ENCODE assay signal across 19 mouse cellular contexts in genomic region chr14:54642224-54642944, GRCm38 (mm10). TPM values are rescaled to one million over a fixed set of nuclear protein-coding genes. Genes with fewer than 3 reads are reported as not detected.
DNase-seq lines count a peak whose midpoint lies in the region; ATAC-seq lines count a peak whose summit lies in the region.
"Had no signal": no experiment of that assay in that cellular context is flagged by ENCODE, and none has a peak within 500 bp of the region (broad histone marks: within the 10 kb centered on the region; RNA-seq: fewer than 3 reads in every experiment).

No protein-coding gene starts in this region.

- ATAC-seq in forebrain, embryonic 15.5 days (replicated peaks) = no peak
- ATAC-seq in forebrain, embryonic 11.5 days (replicated peaks; ENCODE audit: low FRiP score) = no peak
- ATAC-seq in midbrain, embryonic 16.5 days = no peak
- no peak for ATAC-seq in neural tube, embryonic 15.5 days (ENCODE audit: low FRiP score)

- H3K4me2 ChIP-seq in forebrain, embryonic 15.5 days (replicated peaks) = no peak overlapping the region
- H3K4me2 ChIP-seq in forebrain, embryonic 11.5 days (ENCODE audit: low read depth, low read length, severe bottlenecking) = no peak overlapping the region
- H3K4me2 ChIP-seq in midbrain, embryonic 16.5 days (ENCODE audit: low read length) = no peak overlapping the region
- H3K4me2 ChIP-seq in neural tube, embryonic 15.5 days = no peak overlapping the region

- DNase-seq in forebrain, embryonic 11.5 days (ENCODE audit: low spot score) = no peak
- no peak for DNase-seq in midbrain, embryonic 10.5 days (ENCODE audit: low spot score)
- peak; percentile 30 for DNase-seq in induced T-regulatory cell, adult 2 months (ENCODE audit: low read depth)
- DNase-seq in thymus, postnatal 10 days (ENCODE audit: low spot score in 2 of 2) = no peak
- DNase-seq in adrenal gland, adult 2 months = no peak

- peak overlapping the region; percentile 84 for H3K27ac ChIP-seq in forebrain, embryonic 15.5 days (replicated peaks)
- no peak overlapping the region for H3K27ac ChIP-seq in forebrain, embryonic 11.5 days (ENCODE audit: low read depth, low read length)
- no peak overlapping the region for H3K27ac ChIP-seq in midbrain, embryonic 10.5 days (replicated peaks)
- H3K27ac ChIP-seq in midbrain, embryonic 16.5 days (ENCODE audit: low read length) = no peak overlapping the region
- peak overlapping the region; percentile 90; the same call in 1 of the 2 replicates for H3K27ac ChIP-seq in neural tube, embryonic 15.5 days (replicated peaks)

- H3K4me3 ChIP-seq in forebrain, embryonic 15.5 days = no peak overlapping the region
- no peak overlapping the region for H3K4me3 ChIP-seq in forebrain, embryonic 11.5 days (ENCODE audit: low read depth, low read length)
- H3K4me3 ChIP-seq in midbrain, embryonic 10.5 days = peak overlapping the region; percentile 87; the same call in 1 of the 2 replicates
- H3K4me3 ChIP-seq in midbrain, embryonic 16.5 days (ENCODE audit: low read depth, low read length) = no peak overlapping the region
- H3K4me3 ChIP-seq in neural tube, embryonic 15.5 days (replicated peaks) = no peak overlapping the region

- 78% methylated on average over 25 of the region's 25 CpGs for WGBS in forebrain, embryonic 15.5 days
- 80% methylated on average over 25 of the region's 25 CpGs for WGBS in forebrain, embryonic 11.5 days
- 86% methylated on average over 25 of the region's 25 CpGs for WGBS in midbrain, embryonic 10.5 days
- 74% methylated on average over 25 of the region's 25 CpGs for WGBS in midbrain, embryonic 16.5 days
- WGBS in neural tube, embryonic 15.5 days = 80% methylated on average over 25 of the region's 25 CpGs

- H3K36me3 ChIP-seq in forebrain, embryonic 15.5 days = peaks cover 58% of the 10 kb centered on the region
- peaks cover 26% of the 10 kb centered on the region for H3K36me3 ChIP-seq in forebrain, embryonic 11.5 days (ENCODE audit: control insufficient read depth, insufficient read depth, low read length)
- peaks cover 75% of the 10 kb centered on the region for H3K36me3 ChIP-seq in midbrain, embryonic 10.5 days
- peaks cover 50% of the 10 kb centered on the region for H3K36me3 ChIP-seq in midbrain, embryonic 16.5 days (ENCODE audit: control insufficient read depth, insufficient read depth, low read length)
- peaks cover 62% of the 10 kb centered on the region for H3K36me3 ChIP-seq in neural tube, embryonic 15.5 days

- no peaks in the 10 kb centered on the region for H3K9me3 ChIP-seq in forebrain, embryonic 15.5 days
- no peaks in the 10 kb centered on the region for H3K9me3 ChIP-seq in forebrain, embryonic 11.5 days (ENCODE audit: control insufficient read depth, low read length)
- H3K9me3 ChIP-seq in midbrain, embryonic 10.5 days (replicated peaks) = no peaks in the 10 kb centered on the region
- H3K9me3 ChIP-seq in midbrain, embryonic 16.5 days (replicated peaks; ENCODE audit: control insufficient read depth, low read length, poor library complexity, severe bottlenecking) = no peaks in the 10 kb centered on the region
- H3K9me3 ChIP-seq in neural tube, embryonic 15.5 days (replicated peaks) = no peaks in the 10 kb centered on the region
- H3K9me3 ChIP-seq: embryonic facial prominence, embryonic 12.5 days; heart, embryonic 15.5 days; intestine, embryonic 15.5 days had no signal

- peaks cover 25% of the 10 kb centered on the region for H3K4me1 ChIP-seq in forebrain, embryonic 15.5 days
- H3K4me1 ChIP-seq in forebrain, embryonic 11.5 days (replicated peaks; ENCODE audit: control insufficient read depth, insufficient read depth, low read length) = peaks cover 7% of the 10 kb centered on the region
- peaks cover 39% of the 10 kb centered on the region for H3K4me1 ChIP-seq in midbrain, embryonic 10.5 days
- H3K4me1 ChIP-seq in midbrain, embryonic 16.5 days (ENCODE audit: control insufficient read depth, insufficient read depth, low read length) = peaks cover 18% of the 10 kb centered on the region
- H3K4me1 ChIP-seq in neural tube, embryonic 15.5 days = peaks cover 31% of the 10 kb centered on the region

- no peak overlapping the region for H3K9ac ChIP-seq in forebrain, embryonic 15.5 days (replicated peaks)
- no peak overlapping the region for H3K9ac ChIP-seq in forebrain, embryonic 11.5 days (ENCODE audit: low read length)
- no peak overlapping the region for H3K9ac ChIP-seq in midbrain, embryonic 16.5 days (ENCODE audit: low read depth, low read length)
- H3K9ac ChIP-seq in neural tube, embryonic 15.5 days (replicated peaks) = no peak overlapping the region

- H3K27me3 ChIP-seq in forebrain, embryonic 15.5 days = no peaks in the 10 kb centered on the region
- no peaks in the 10 kb centered on the region for H3K27me3 ChIP-seq in forebrain, embryonic 11.5 days (ENCODE audit: control insufficient read depth, insufficient read depth, low read length)
- H3K27me3 ChIP-seq in midbrain, embryonic 10.5 days (ENCODE audit: low read depth, poor library complexity, severe bottlenecking) = no peaks in the 10 kb centered on the region
- H3K27me3 ChIP-seq in midbrain, embryonic 16.5 days (ENCODE audit: control insufficient read depth, insufficient read depth, low read depth, low read length) = no peaks in the 10 kb centered on the region
- H3K27me3 ChIP-seq in neural tube, embryonic 15.5 days (replicated peaks) = no peaks in the 10 kb centered on the region
- H3K27me3 ChIP-seq: embryonic facial prominence, embryonic 12.5 days; heart, embryonic 15.5 days; intestine, embryonic 15.5 days had no signal

RNA-seq across cellular contexts. Expression of gene Cdh24, which starts 1.2 kb away (rescaled TPM):
- polyA plus RNA-seq in forebrain, embryonic 15.5 days (2015; fragmentation: Nextera tagmentation; extraction: Ambion mirVana) = 7.6 and 8.6 TPM in 2 replicates
- 10.5 and 12.3 TPM in 2 replicates for polyA plus RNA-seq in forebrain, embryonic 11.5 days (2014; fragmentation: Nextera tagmentation; extraction: Ambion mirVana)
- polyA plus RNA-seq in midbrain, embryonic 10.5 days (2016; fragmentation: Nextera tagmentation; extraction: Ambion mirVana) = 4.1 and 4.6 TPM in 2 replicates
- 9.6 and 11.2 TPM in 2 replicates for polyA plus RNA-seq in midbrain, embryonic 16.5 days (2015; fragmentation: Nextera tagmentation; extraction: Ambion mirVana)
- polyA plus RNA-seq in neural tube, embryonic 15.5 days (2015; fragmentation: Nextera tagmentation; extraction: Ambion mirVana) = 13.2 and 14.0 TPM in 2 replicates
- 1 to 10 TPM in 1 of 2 experiments, under 1 TPM in 1; 0.66 to 1.7 TPM for total RNA-seq in adrenal gland, adult 2 months (2021)
- 4.4 and 6.6 TPM in 2 replicates for polyA plus RNA-seq in adrenal gland, adult 2 months (2012; rRNA removed)

RNA-seq across cellular contexts. Expression of gene Gm17606, which starts 1.6 kb away (rescaled TPM):
- not detected in 2 replicates for polyA plus RNA-seq in forebrain, embryonic 15.5 days (2015; fragmentation: Nextera tagmentation; extraction: Ambion mirVana)
- not detected in 2 replicates for polyA plus RNA-seq in forebrain, embryonic 11.5 days (2014; fragmentation: Nextera tagmentation; extraction: Ambion mirVana)
- polyA plus RNA-seq in midbrain, embryonic 10.5 days (2016; fragmentation: Nextera tagmentation; extraction: Ambion mirVana) = not detected in 2 replicates
- not detected in 2 replicates for polyA plus RNA-seq in midbrain, embryonic 16.5 days (2015; fragmentation: Nextera tagmentation; extraction: Ambion mirVana)
- polyA plus RNA-seq in neural tube, embryonic 15.5 days (2015; fragmentation: Nextera tagmentation; extraction: Ambion mirVana) = not detected in 2 replicates
- total RNA-seq in adrenal gland, adult 2 months (2021) = not detected
- polyA plus RNA-seq in adrenal gland, adult 2 months (2012; rRNA removed) = not detected in 2 replicates
- total RNA-seq: adrenal gland, postnatal 14 days; ES-E14; gastrocnemius, postnatal 25 days; left cerebral cortex, postnatal 14 days; megakaryocyte, adult 5-6 weeks had no signal
- polyA plus RNA-seq: heart, embryonic 15.5 days; intestine, embryonic 15.5 days; kidney, postnatal 0 days; neural tube, embryonic 11.5 days; stomach, embryonic 16.5 days had no signal

RNA-seq across cellular contexts. Expression of gene Psmb11, which starts 21.2 kb away (rescaled TPM):
- 0.15 TPM in 1 of 2 replicates, not detected in the other for polyA plus RNA-seq in forebrain, embryonic 15.5 days (2015; fragmentation: Nextera tagmentation; extraction: Ambion mirVana)
- polyA plus RNA-seq in forebrain, embryonic 11.5 days (2014; fragmentation: Nextera tagmentation; extraction: Ambion mirVana) = 0.05 TPM in 1 of 2 replicates, not detected in the other
- polyA plus RNA-seq in midbrain, embryonic 10.5 days (2016; fragmentation: Nextera tagmentation; extraction: Ambion mirVana) = 0.06 and 0.12 TPM in 2 replicates
- 0.06 TPM in 1 of 2 replicates, not detected in the other for polyA plus RNA-seq in midbrain, embryonic 16.5 days (2015; fragmentation: Nextera tagmentation; extraction: Ambion mirVana)
- 0.04 and 27.8 TPM in 2 replicates for polyA plus RNA-seq in neural tube, embryonic 15.5 days (2015; fragmentation: Nextera tagmentation; extraction: Ambion mirVana)
- not detected for total RNA-seq in adrenal gland, adult 2 months (2021)
- polyA plus RNA-seq in adrenal gland, adult 2 months (2012; rRNA removed) = not detected in 2 replicates
- total RNA-seq: adrenal gland, postnatal 14 days; ES-E14; gastrocnemius, postnatal 25 days; megakaryocyte, adult 5-6 weeks had no signal
- polyA plus RNA-seq: intestine, embryonic 15.5 days; kidney, postnatal 0 days; stomach, embryonic 16.5 days had no signal

RNA-seq across cellular contexts. Expression of gene Psmb5, which starts 24.6 kb away (rescaled TPM):
- polyA plus RNA-seq in forebrain, embryonic 15.5 days (2015; fragmentation: Nextera tagmentation; extraction: Ambion mirVana) = 430 and 444 TPM in 2 replicates
- polyA plus RNA-seq in forebrain, embryonic 11.5 days (2014; fragmentation: Nextera tagmentation; extraction: Ambion mirVana) = 414 and 455 TPM in 2 replicates
- 470 and 478 TPM in 2 replicates for polyA plus RNA-seq in midbrain, embryonic 10.5 days (2016; fragmentation: Nextera tagmentation; extraction: Ambion mirVana)
- 412 and 432 TPM in 2 replicates for polyA plus RNA-seq in midbrain, embryonic 16.5 days (2015; fragmentation: Nextera tagmentation; extraction: Ambion mirVana)
- 446 and 448 TPM in 2 replicates for polyA plus RNA-seq in neural tube, embryonic 15.5 days (2015; fragmentation: Nextera tagmentation; extraction: Ambion mirVana)
- total RNA-seq in adrenal gland, adult 2 months (2021) = 100 to 1,000 TPM; 317 to 332 TPM
- 267 and 322 TPM in 2 replicates for polyA plus RNA-seq in adrenal gland, adult 2 months (2012; rRNA removed)

RNA-seq across cellular contexts. Expression of gene 4931414P19Rik, which starts 36.6 kb away (rescaled TPM):
- polyA plus RNA-seq in forebrain, embryonic 15.5 days (2015; fragmentation: Nextera tagmentation; extraction: Ambion mirVana) = 8.0 and 8.9 TPM in 2 replicates
- 9.6 and 9.9 TPM in 2 replicates for polyA plus RNA-seq in forebrain, embryonic 11.5 days (2014; fragmentation: Nextera tagmentation; extraction: Ambion mirVana)
- 10.7 and 11.0 TPM in 2 replicates for polyA plus RNA-seq in midbrain, embryonic 10.5 days (2016; fragmentation: Nextera tagmentation; extraction: Ambion mirVana)
- 5.2 and 5.6 TPM in 2 replicates for polyA plus RNA-seq in midbrain, embryonic 16.5 days (2015; fragmentation: Nextera tagmentation; extraction: Ambion mirVana)
- 4.4 and 6.5 TPM in 2 replicates for polyA plus RNA-seq in neural tube, embryonic 15.5 days (2015; fragmentation: Nextera tagmentation; extraction: Ambion mirVana)
- total RNA-seq in adrenal gland, adult 2 months (2021) = 1 to 10 TPM; 2.9 to 8.2 TPM
- polyA plus RNA-seq in adrenal gland, adult 2 months (2012; rRNA removed) = 7.4 and 9.6 TPM in 2 replicates

Comparison
In these comparisons a context has a peak if more than half of its experiments do, and no peak if none do; other contexts are left out.
1. H3K27ac ChIP-seq: peak in forebrain, embryonic 15.5 days (single experiment) and neural tube, embryonic 15.5 days (single experiment); none in forebrain, embryonic 11.5 days (single experiment), midbrain, embryonic 10.5 days (single experiment) and midbrain, embryonic 16.5 days (single experiment).